Mouse (Mus musculus) layer of hippocampus, adult 9-10 months (tissue): ENCODE results near the gene Prl8a9.

ENCODE experiments used
- DNase-seq: peaks from one replicate; pipeline ENCODE4 v3.0.0; 2022; ENCODE audit warnings: low spot score

Gene Prl8a9

GRCm38 (mm10) chr13:27564506-27564905 lies at the start of gene Prl8a9:
Gene Prl8a9 (minus strand): TSS chr13:27564606.
- DNase-seq: no peak

GRCm38 (mm10) chr13:27610482-27610881 lies 46.1 kb upstream of the Prl8a9 start, which contains the start of gene Prl7b1:
Gene Prl7b1 (minus strand): TSS chr13:27610582.
- DNase-seq: no peak

GRCm38 (mm10) chr13:27582071-27582470 lies 17.7 kb upstream of the Prl8a9 start, which contains the start of gene Prl8a1:
Gene Prl8a1 (minus strand): TSS chr13:27582171.
- DNase-seq: no peak

- DNase-seq: no peak
Observed at GRCm38 (mm10) chr13:27553336-27553735, 11.1 kb downstream of the Prl8a9 start.

GRCm38 (mm10) chr13:27523156-27523555 lies 41.2 kb downstream of the Prl8a9 start:
- DNase-seq: no peak

GRCm38 (mm10) chr13:27513117-27513516 lies 51.3 kb downstream of the Prl8a9 start, which contains the start of gene Prl8a8:
Gene Prl8a8 (minus strand): TSS chr13:27513217.
- no peak for DNase-seq
